Mouse (Mus musculus) ES-E14 (cell line): ENCODE data around the gene Kcnk6. TPM values are rescaled to one million over a fixed set of nuclear protein-coding genes. Genes with fewer than 3 reads are reported as not detected.
A peak's percentile ranks its signal among the peaks of the same experiment; 100 is the strongest.

Source experiments
- DNase-seq: peaks from one replicate; pipeline ENCODE4 v3.0.0-alpha.2; 2013; ENCODE audit warnings: low read depth, low spot score
- H3K27ac ChIP-seq: 2 replicates; pipeline ENCODE4 v1.5.1; 2012; ENCODE audit warnings: low read depth, mild to moderate bottlenecking, low read length, moderate library complexity, mixed read lengths; ENCODE audit not compliant: poor library complexity, insufficient read depth, severe bottlenecking
- H3K36me3 ChIP-seq: 2 replicates; pipeline ENCODE4 v1.6.1; 2012; ENCODE audit warnings: mild to moderate bottlenecking, low read length, moderate library complexity, mixed read lengths; ENCODE audit not compliant: control insufficient read depth, poor library complexity, insufficient read depth, severe bottlenecking
- H3K4me1 ChIP-seq, 2 experiments: fragments of 150-350 bp in 1 of 2; sonication (generic) in 1 of 2; 2 replicates each; pipeline ENCODE4 v1.6.1; 2012; ENCODE audit warnings: low read length in 2 of 2, mild to moderate bottlenecking in 1 of 2, mixed read lengths in 1 of 2; ENCODE audit not compliant: control insufficient read depth in 2 of 2, insufficient read depth in 2 of 2, poor library complexity in 1 of 2
- H3K4me3 ChIP-seq, 2 experiments: fragments of 150-350 bp in 1 of 2; sonication (generic) in 1 of 2; 2 replicates each; pipeline ENCODE4 v1.5.1; 2012; ENCODE audit warnings: low read length in 2 of 2, low read depth in 1 of 2, mild to moderate bottlenecking in 1 of 2, mixed read lengths in 1 of 2; ENCODE audit not compliant: insufficient read depth in 1 of 2, poor library complexity in 1 of 2, severe bottlenecking in 1 of 2
- H3K9ac ChIP-seq: 2 replicates; pipeline ENCODE4 v1.6.1; 2012; ENCODE audit warnings: low read depth, mild to moderate bottlenecking, low read length, mixed read lengths; ENCODE audit not compliant: poor library complexity, insufficient read depth, severe bottlenecking
- H3K9me3 ChIP-seq: fragments of 150-350 bp; sonication (generic); 2 replicates; pipeline ENCODE4 v1.6.1; 2012; ENCODE audit warnings: low read depth, mild to moderate bottlenecking, low read length; ENCODE audit not compliant: control insufficient read depth, insufficient read depth
- CHD2 ChIP-seq: IDR thresholded peaks from 2 replicates; pipeline ENCODE4 v1.6.1; 2014; ENCODE audit warnings: mild to moderate bottlenecking, low read depth, low read length, inconsistent platforms
- HCFC1 ChIP-seq: IDR thresholded peaks from 2 replicates; pipeline ENCODE4 v1.6.1; 2012; ENCODE audit warnings: low read length, inconsistent platforms, borderline replicate concordance; ENCODE audit not compliant: insufficient read depth
- MAFK ChIP-seq: IDR thresholded peaks from 2 replicates; pipeline ENCODE4 v1.6.1; 2014; ENCODE audit warnings: mild to moderate bottlenecking, low read depth, low read length, inconsistent platforms; ENCODE audit not compliant: insufficient read depth
- ZC3H11A ChIP-seq: IDR thresholded peaks from 2 replicates; pipeline ENCODE4 v1.6.1; 2012; ENCODE audit warnings: low read depth, mild to moderate bottlenecking, inconsistent platforms, low read length, borderline replicate concordance
- ZNF384 ChIP-seq: IDR thresholded peaks from 2 replicates; pipeline ENCODE4 v1.6.1; 2012; ENCODE audit warnings: low read depth, low read length, inconsistent platforms
- in situ Hi-C, 2 experiments: fragments of 600-800 bp; cut with MboI; formaldehyde crosslinking; loops; one replicate each; pipeline ENCODE4 v1.15.1; 2025; ENCODE audit warnings: low sequenced_read_pairs in 2 of 2, inconsistent platforms in 1 of 2; ENCODE audit not compliant: unreplicated experiment in 2 of 2
- total RNA-seq: library from RNA; depleted of rRNA; stranded (reverse); fragments of 300-350 nt; gene quantifications from 2 replicates; pipeline ENCODE4 v1.2.3, GENCODE M21; 2012

Kcnk6 gene
- total RNA-seq, 1 experiment: 6.2 TPM

DNA sequence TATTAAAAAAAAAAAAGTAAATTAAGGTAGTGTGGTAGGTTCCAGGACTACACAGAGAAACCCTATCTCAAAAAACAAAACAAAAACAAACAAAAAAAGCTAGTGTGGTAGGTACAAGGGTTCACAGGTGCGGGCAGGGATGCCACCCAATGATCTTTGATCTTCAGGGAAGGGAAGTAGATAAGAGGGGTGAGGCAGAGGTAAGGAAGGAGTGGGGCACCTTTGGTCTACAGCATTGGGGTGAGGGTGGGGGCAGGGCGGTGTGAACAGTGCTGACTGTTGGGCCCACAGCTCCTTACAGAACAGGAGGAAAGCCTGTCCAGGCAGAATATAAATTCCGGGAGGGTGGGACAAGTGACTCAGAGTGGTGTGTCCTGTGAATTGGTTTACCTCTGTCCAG lies 18.9 kb upstream of the Kcnk6 start:
- Histone ChIP-seq H3K4me3 (no peak overlapping the region), H3K27ac (no peak overlapping the region), H3K36me3 (peaks cover 15% of the 10 kb centered on the region), H3K9ac (no peak overlapping the region), H3K9me3 (no peaks in the 10 kb centered on the region), H3K4me1 (peaks cover 0 to 16% of the 10 kb centered on the region in 2 experiments; a peak in 1 of 4 replicates)
- in situ Hi-C loops: no loop called here
- TF ChIP-seq HCFC1 (no peak), ZC3H11A (no peak), ZNF384 (no peak), CHD2 (no peak), MAFK (no peak)
- no peak for DNase-seq

DNA sequence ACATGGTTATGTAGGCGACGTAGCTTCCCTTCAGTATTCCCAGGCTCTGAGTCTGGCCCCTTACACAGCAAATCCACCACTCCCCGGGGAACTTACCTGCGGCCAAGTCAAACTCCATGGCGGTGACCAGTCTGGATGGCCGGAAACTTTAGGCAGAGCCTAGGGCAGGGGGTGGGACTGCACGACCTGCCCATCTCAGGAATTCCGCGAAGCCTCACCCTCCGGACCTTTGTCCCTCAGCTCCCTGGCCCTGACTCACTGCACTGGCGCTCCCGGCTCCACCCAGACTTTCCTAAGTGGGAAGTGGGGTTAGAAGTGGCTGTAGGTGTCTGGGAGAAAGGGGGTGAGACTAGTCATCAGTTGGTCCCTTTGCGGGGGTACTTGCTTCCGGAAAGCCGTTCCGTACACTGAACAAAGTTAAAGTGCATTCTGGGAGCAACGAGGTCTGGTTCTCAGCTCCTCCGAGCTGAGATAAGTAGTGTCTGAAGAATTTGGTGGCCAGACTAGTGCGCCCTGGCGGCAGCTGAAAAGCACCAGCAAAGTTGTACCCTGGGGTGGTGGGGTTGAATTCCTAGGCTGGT lies 16.0 kb upstream of the Kcnk6 start, which contains the start of gene 2200002D01Rik:
2200002D01Rik (minus strand) TSS at position 206 of the 581 bp plus-strand sequence.
- TF ChIP-seq ZNF384 (no peak), HCFC1 (no peak), ZC3H11A (no peak), CHD2 (no peak), MAFK (no peak)
- Histone ChIP-seq H3K4me3 (peak within 1 kb of the TSS; percentile 48 to 57), H3K9me3 (no peaks in the 10 kb centered on the region), H3K9ac (peak within 1 kb of the TSS; percentile 45), H3K27ac (peak within 1 kb of the TSS; percentile 56), H3K4me1 (peaks cover 0 to 20% of the 10 kb centered on the region in 2 experiments; a peak in 1 of 4 replicates), H3K36me3 (peaks cover 22% of the 10 kb centered on the region; the same call in 1 of the 2 replicates)
- in situ Hi-C loops: no loop called here
- peak; percentile 33 for DNase-seq

GRCm38 (mm10) chr7:29247706-29248105 lies 15.4 kb upstream of the Kcnk6 start:
- DNase-seq: no peak
- Histone ChIP-seq H3K27ac (peak overlapping the region; percentile 56), H3K4me1 (peaks cover 0 to 17% of the 10 kb centered on the region in 2 experiments; a peak in 1 of 4 replicates), H3K9ac (peak overlapping the region; percentile 45), H3K9me3 (no peaks in the 10 kb centered on the region), H3K36me3 (peaks cover 22% of the 10 kb centered on the region; the same call in 1 of the 2 replicates), H3K4me3 (peak overlapping the region; percentile 44 to 57)
- in situ Hi-C loops: no loop called here
- TF ChIP-seq HCFC1: no peak
- no peak for TF ChIP-seq MAFK
- TF ChIP-seq ZC3H11A: no peak
- TF ChIP-seq ZNF384: no peak
- TF ChIP-seq CHD2: no peak

DNA sequence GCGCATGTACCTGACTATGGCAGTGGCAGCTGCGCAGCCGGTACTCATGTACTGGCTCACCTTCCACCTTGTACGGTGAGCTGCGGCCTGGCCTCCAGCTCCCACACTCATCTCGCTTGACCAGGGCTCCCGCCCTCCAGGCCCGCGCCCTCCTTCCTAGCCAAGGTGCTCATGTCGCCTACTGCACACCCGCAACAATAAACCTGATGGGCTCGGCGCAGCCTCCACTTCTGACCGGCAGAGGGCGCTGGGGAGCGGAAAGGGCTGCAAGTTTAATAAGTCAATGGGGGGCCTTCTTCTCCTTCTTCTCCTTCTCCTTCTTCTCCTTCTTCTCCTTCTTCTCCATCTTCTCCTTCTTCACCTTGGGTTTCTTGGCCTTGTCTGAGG lies 15.0 kb upstream of the Kcnk6 start:
- TF ChIP-seq ZC3H11A (no peak), HCFC1 (no peak), MAFK (no peak), CHD2 (no peak), ZNF384 (no peak)

More for the DNA sequence above, 15.0 kb upstream of the Kcnk6 start:
- H3K9ac ChIP-seq: peak overlapping the region; percentile 45; the same call in 1 of the 2 replicates
- DNase-seq: peak; percentile 83
- no peaks in the 10 kb centered on the region for H3K9me3 ChIP-seq
- H3K27ac ChIP-seq: 0 out of 2 replicates have a peak overlapping the region, but pooled peaks have one; percentile 56
- H3K36me3 ChIP-seq: peaks cover 22% of the 10 kb centered on the region; the same call in 1 of the 2 replicates
- in situ Hi-C loops: no loop called here
- peaks cover 0 to 17% of the 10 kb centered on the region in 2 experiments; a peak in 1 of 4 replicates for H3K4me1 ChIP-seq
- H3K4me3 ChIP-seq: peak overlapping the region; percentile 48 to 57
